Mouse (Mus musculus) intestine, postnatal 0 days (tissue): ENCODE measurements around the gene Glt28d2. TPM values are rescaled to one million over a fixed set of nuclear protein-coding genes. Genes with fewer than 3 reads are reported as not detected.
A peak's percentile ranks its signal among the peaks of the same experiment; 100 is the strongest.

Source experiments
- ATAC-seq: fragments of 200-750 bp; cut with Nextera tagmentation; 2 replicates; pipeline ENCODE4 v1.8.0; 2017; ENCODE audit warnings: mild to moderate bottlenecking, moderate TSS enrichment, moderate library complexity
- H3K27ac ChIP-seq: fragments of 300-500 bp; sonication (generic); 2 replicates; pipeline ENCODE4 v1.5.1; 2014; ENCODE audit warnings: mild to moderate bottlenecking, low read depth, low read length, moderate library complexity
- H3K27me3 ChIP-seq: fragments of 300-500 bp; sonication (generic); replicated peaks from 2 replicates; pipeline ENCODE4 v1.6.1; 2014; ENCODE audit warnings: low read length, mixed read lengths; ENCODE audit not compliant: control insufficient read depth, insufficient read depth
- H3K36me3 ChIP-seq: fragments of 300-500 bp; sonication (generic); 2 replicates; pipeline ENCODE4 v1.6.1; 2014; ENCODE audit warnings: mild to moderate bottlenecking, moderate library complexity; ENCODE audit not compliant: control insufficient read depth, insufficient read depth
- H3K4me1 ChIP-seq: fragments of 300-500 bp; sonication (generic); replicated peaks from 2 replicates; pipeline ENCODE4 v1.6.1; 2014; ENCODE audit warnings: antibody characterized with exemption, low read length, mixed read lengths; ENCODE audit not compliant: control insufficient read depth, insufficient read depth
- H3K4me2 ChIP-seq: fragments of 300-500 bp; sonication (generic); replicated peaks from 2 replicates; pipeline ENCODE4 v1.6.1; 2014; ENCODE audit warnings: low read depth, mild to moderate bottlenecking, moderate library complexity
- H3K4me3 ChIP-seq: fragments of 300-500 bp; sonication (generic); 2 replicates; pipeline ENCODE4 v1.5.1; 2014; ENCODE audit warnings: low read depth, low read length
- H3K9ac ChIP-seq: fragments of 300-500 bp; sonication (generic); 2 replicates; pipeline ENCODE4 v1.6.1; 2014; ENCODE audit warnings: mild to moderate bottlenecking, low read depth, low read length
- H3K9me3 ChIP-seq: fragments of 300-500 bp; sonication (generic); 2 replicates; pipeline ENCODE4 v1.6.1; 2016; ENCODE audit warnings: mixed run types; ENCODE audit not compliant: control insufficient read depth
- CTCF ChIP-seq: sonication (generic); IDR thresholded peaks from 2 replicates; pipeline ENCODE4 v1.5.1; 2016; ENCODE audit warnings: low read depth, mild to moderate bottlenecking, control low read depth, antibody characterized with exemption, moderate library complexity
- WGBS: fragments of 180-500 bp; shearing (Covaris S2); extraction: QIAGEN DNeasy Blood & Tissue Kit; methylation state at CpG from one replicate; pipeline ENCODE4 v1.1.7; 2014; 5-methylcytosine and 5-hydroxymethylcytosine counted together
- polyA plus RNA-seq: library from polyadenylated mRNA; unstranded; fragments of >200 nt; fragmentation: Nextera tagmentation; extraction: Ambion mirVana; gene quantifications from 2 replicates; pipeline ENCODE4 v1.2.1, GENCODE M21; 2015

Glt28d2 gene
- polyA plus RNA-seq, 1 experiment from 2014 or later, result 2.6 TPM

DNA sequence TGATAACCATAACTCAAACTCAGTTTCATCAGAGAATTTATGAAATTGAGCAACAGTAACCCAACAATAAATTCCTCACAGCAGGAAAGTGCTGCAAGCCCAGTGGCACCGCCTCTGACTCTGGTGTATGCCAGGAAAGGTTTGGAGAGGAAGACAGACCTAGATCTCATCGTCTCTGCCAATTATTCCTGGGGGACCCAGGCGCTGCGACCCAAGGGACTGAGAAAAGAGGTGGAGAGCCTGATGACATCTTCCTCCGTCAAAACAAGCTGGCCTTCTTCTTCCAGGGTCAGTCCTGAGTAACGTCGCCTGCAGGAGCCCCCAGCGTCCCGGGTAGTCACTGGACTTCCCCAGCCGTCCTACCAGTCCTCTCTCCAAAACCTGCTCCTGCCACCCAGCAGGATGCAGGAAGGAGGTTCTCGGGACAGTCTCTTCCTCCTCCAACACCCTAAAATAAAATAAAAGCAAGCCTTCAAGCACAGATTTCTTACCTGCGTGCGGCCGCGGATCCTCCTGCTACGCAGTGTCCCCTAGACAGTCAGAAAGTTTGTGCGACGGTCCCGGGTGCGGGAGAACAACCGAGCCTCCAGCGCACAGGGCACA lies 579 bp downstream of the Glt28d2 start:
- peak overlapping the region; percentile 84 for H3K27ac ChIP-seq
- TF ChIP-seq CTCF, result no peak
- 3% methylated on average over 22 of the region's 22 CpGs for WGBS

DNA sequence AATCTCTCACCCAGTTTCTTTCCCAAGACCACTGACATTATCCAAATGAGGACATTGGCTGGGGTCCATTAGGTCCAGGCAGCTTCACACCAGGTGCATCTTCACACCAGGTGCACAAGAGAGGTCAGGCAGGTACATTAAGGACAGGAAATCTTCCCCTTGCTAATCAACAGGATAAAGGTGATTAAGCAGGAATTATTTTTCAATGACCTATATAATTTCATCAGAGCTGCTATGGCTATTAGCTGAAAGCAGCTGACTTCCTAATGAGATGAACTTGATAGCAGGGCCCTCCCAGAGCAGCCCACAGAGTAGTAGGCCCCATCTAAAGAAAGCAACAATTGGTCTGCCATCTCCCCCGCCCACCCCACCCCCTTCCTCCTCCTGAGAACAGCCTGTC lies 1.4 kb downstream of the Glt28d2 start:
- no peak overlapping the region for H3K9ac ChIP-seq
- H3K27me3 ChIP-seq, result no peaks in the 10 kb centered on the region
- H3K9me3 ChIP-seq, result no peaks in the 10 kb centered on the region
- no peak overlapping the region for H3K27ac ChIP-seq
- H3K4me3 ChIP-seq, result no peak overlapping the region
- no peak for TF ChIP-seq CTCF
- ATAC-seq, result no peak
- WGBS, result 86% methylated on average over 1 of the region's 1 CpGs
- H3K36me3 ChIP-seq, result no peaks in the 10 kb centered on the region
- peak overlapping the region; percentile 72 for H3K4me2 ChIP-seq
- H3K4me1 ChIP-seq, result no peaks in the 10 kb centered on the region

More for the DNA sequence above, 579 bp downstream of the Glt28d2 start:
- Histone ChIP-seq H3K4me2 (peak overlapping the region; percentile 72), H3K9me3 (no peaks in the 10 kb centered on the region), H3K9ac (peak overlapping the region; percentile 69), H3K4me3 (peak overlapping the region; percentile 53), H3K27me3 (no peaks in the 10 kb centered on the region), H3K4me1 (no peaks in the 10 kb centered on the region), H3K36me3 (no peaks in the 10 kb centered on the region)
- ATAC-seq, result peak; percentile 1; the same call in 1 of the 2 replicates

DNA sequence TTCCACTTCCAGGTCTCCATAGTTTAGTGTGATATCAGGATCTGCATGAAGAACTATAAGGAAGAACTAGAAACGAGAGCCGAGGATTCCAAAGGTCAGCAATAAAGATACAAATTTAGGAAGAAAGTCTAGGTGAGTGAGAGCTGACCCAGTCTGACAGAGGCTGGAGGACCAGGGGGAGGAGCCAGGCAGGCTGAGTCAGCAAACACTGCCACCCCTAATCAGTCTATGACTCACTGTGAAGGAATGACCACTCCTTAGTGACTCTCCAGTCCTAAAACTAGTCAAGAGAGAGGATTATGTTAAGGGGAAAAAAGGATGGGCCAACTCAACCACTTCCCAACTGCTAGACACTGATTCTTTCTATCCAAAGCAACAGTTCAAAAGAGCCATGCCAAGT lies 6.6 kb downstream of the Glt28d2 start:
- Histone ChIP-seq H3K9ac (no peak overlapping the region), H3K27me3 (no peaks in the 10 kb centered on the region), H3K4me1 (no peaks in the 10 kb centered on the region), H3K36me3 (no peaks in the 10 kb centered on the region), H3K27ac (no peak overlapping the region), H3K4me2 (no peak overlapping the region), H3K9me3 (no peaks in the 10 kb centered on the region), H3K4me3 (no peak overlapping the region)
- ATAC-seq, result peak; percentile 97
- 35% methylated on average over 2 of the region's 2 CpGs for WGBS
- TF ChIP-seq CTCF, result no peak

DNA sequence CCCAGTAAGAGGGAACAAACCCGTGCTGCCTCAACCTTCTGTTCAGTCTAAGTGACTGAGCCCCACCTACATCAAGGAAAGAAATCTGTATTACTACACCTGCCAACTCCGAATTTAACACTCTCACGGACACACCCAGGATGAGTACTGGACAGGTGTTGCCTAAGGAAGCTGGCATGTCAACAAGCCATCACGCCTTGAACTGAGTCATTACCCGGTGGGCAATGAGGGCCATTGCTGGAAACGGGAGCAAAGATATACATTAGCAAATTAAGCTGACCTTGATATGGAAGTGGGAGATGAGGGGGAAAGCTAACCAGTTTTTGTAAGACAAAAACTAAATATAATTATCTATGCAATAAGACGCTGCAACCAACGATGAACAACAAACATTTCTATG lies 7.2 kb downstream of the Glt28d2 start:
- Histone ChIP-seq H3K27ac (no peak overlapping the region), H3K36me3 (no peaks in the 10 kb centered on the region), H3K4me2 (no peak overlapping the region), H3K4me1 (no peaks in the 10 kb centered on the region), H3K27me3 (no peaks in the 10 kb centered on the region), H3K4me3 (no peak overlapping the region), H3K9me3 (no peaks in the 10 kb centered on the region), H3K9ac (no peak overlapping the region)
- no peak for ATAC-seq
- 61% methylated on average over 8 of the region's 8 CpGs for WGBS
- no peak for TF ChIP-seq CTCF

DNA sequence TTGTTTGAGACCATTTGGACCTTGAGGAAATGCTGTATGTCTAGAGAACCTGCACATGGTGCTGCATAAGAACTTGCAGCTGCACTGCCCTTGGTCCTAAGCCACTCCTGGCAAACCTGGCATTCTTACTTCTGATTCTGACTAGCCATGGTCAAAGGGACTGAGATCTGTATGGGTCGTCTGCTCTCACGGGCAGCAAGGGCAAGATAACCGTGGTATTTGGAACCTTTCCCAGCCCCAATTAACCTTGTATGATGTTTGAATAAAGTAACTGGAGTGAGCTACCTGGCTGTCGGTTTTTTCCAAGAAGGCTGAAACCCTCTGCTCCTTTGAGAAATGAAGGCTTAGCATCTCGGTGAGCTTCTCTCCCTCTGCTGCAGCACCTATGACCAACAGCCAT lies 8.4 kb downstream of the Glt28d2 start:
- H3K36me3 ChIP-seq, result no peaks in the 10 kb centered on the region
- H3K27ac ChIP-seq, result no peak overlapping the region
- ATAC-seq, result no peak
- WGBS, result 60% methylated on average over 5 of the region's 5 CpGs
- H3K27me3 ChIP-seq, result no peaks in the 10 kb centered on the region
- no peak overlapping the region for H3K4me3 ChIP-seq
- H3K4me2 ChIP-seq, result no peak overlapping the region
- no peaks in the 10 kb centered on the region for H3K9me3 ChIP-seq
- no peak overlapping the region for H3K9ac ChIP-seq
- H3K4me1 ChIP-seq, result no peaks in the 10 kb centered on the region
- TF ChIP-seq CTCF, result no peak

DNA sequence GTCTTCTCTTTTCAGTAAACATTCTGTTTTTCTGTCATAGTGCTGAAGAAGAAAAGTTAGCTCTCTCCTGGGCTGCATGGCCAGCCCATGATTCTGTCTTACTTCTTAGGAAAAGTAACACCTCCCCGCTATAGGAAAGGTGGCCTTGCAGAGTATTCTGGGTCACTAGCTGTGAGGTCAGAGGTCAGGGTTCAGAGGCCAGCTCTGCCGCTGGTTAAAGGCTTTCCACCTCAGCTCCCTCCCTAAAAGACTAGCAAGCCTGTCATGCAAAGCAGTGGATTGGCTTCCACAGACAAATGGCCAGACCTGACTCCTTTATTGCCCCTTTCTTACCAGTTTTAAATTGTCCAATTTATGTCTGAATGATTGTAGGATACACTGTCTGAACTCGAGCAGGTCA lies 23.3 kb downstream of the Glt28d2 start:
- ATAC-seq, result no peak
- Histone ChIP-seq H3K27me3 (no peaks in the 10 kb centered on the region), H3K36me3 (no peaks in the 10 kb centered on the region), H3K27ac (no peak overlapping the region), H3K9ac (no peak overlapping the region), H3K4me2 (no peak overlapping the region), H3K4me1 (no peaks in the 10 kb centered on the region), H3K9me3 (no peaks in the 10 kb centered on the region), H3K4me3 (no peak overlapping the region)
- no peak for TF ChIP-seq CTCF
- 32% methylated on average over 3 of the region's 3 CpGs for WGBS

DNA sequence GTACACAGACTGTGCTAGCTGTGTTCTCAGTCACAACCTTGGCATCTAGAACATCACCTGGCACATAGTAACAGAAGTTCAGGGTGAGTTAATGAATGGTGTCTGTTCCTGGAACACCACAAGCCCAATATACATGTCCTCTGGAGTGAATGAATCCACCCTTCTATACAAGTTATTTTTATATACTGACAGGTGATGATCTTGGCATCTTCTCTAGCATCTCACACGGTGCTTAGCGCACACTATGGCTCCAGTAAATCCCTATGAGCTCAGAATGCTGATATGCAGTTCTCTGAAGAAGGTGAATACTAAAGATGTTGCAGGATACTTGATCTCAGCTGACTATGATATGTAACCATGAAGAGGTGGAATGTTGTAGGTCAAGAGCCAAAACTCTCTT lies 24.4 kb downstream of the Glt28d2 start:
- Histone ChIP-seq H3K27ac (no peak overlapping the region), H3K4me1 (no peaks in the 10 kb centered on the region), H3K27me3 (no peaks in the 10 kb centered on the region), H3K4me2 (no peak overlapping the region), H3K9ac (no peak overlapping the region), H3K9me3 (no peaks in the 10 kb centered on the region), H3K4me3 (no peak overlapping the region), H3K36me3 (no peaks in the 10 kb centered on the region)
- WGBS, result 93% methylated on average over 2 of the region's 2 CpGs
- no peak for TF ChIP-seq CTCF
- no peak for ATAC-seq
